Mouse (Mus musculus) liver, embryonic 14.5 days (tissue): Measurements from ENCODE around the gene Enah.

ENCODE experiments used
- CTCF ChIP-seq: IDR thresholded peaks from 2 replicates; pipeline ENCODE4 v1.5.1; 2016; ENCODE audit warnings: antibody characterized with exemption, low read depth, control low read depth
- EP300 ChIP-seq: IDR thresholded peaks from 2 replicates; pipeline ENCODE4 v1.6.1; 2016; ENCODE audit warnings: antibody characterized with exemption, low read depth

DNA sequence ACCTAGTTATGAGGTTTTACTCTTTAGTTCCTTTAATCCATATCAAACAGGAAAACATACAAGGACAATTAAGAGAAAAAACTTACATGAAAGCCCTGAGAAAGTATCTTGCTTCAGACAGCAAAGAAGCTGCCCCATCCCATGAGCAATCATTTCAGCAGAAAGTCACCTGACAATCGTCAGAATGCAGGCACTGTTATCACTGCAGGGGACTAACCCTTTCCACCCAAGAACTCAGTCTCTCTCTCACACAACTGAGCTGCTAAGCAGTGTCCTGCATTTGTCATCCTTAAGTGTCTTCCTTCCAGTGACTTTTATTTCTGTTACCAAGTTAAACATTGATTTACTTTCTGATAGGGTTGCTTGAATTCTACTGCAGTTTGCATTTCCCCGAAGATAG is 82.7 kb downstream of the Enah start:
- TF ChIP-seq CTCF (no peak), EP300 (no peak)
